Mouse (Mus musculus): ENCODE results near the gene Itga5. TPM values are rescaled to one million over a fixed set of nuclear protein-coding genes. Genes with fewer than 3 reads are reported as not detected.
A peak's percentile ranks its signal among the peaks of the same experiment; 100 is the strongest.

Itga5 gene
- polyA plus RNA-seq, 1 experiment from 2014 or later, result 48.6 TPM

DNA sequence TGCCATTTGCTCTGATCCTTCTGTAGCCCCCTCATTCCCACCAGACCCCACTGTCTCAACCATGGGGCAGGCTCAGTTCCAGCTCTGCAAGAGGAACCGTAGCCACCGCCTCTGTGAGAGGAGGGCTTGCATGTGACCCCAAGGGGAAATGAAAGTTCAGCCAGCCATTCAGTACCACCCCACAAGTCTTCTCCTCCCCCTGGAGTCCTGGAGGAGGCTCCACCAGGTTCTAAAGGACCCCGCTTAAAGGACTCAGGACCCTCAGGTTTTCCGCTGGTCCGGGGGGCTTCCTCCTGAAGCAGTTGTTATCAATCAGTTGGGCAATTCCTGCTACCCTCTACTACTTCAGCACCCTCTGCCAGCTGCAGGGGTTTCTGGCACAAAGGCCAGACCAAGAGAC is 32.8 kb downstream of the Itga5 start:
- TF ChIP-seq CTCF (IDR thresholded peaks at IDR 0.05), result no peak
- in situ Hi-C loops (cut with MboI; ENCODE audit: low pct_unique_long_range_greater_than_20kb), result no loop called here
- ATAC-seq (no peak), DNase-seq (ENCODE audit: low read depth, low spot score) (no peak)
- H3K27me3 ChIP-seq, result no peaks in the 10 kb centered on the region
- ChIA-PET CTCF (interaction anchor here (3.4 kb wide), 1 partner anchor 10 kb away, joined by 15 read pairs; no protein-coding TSS in a partner anchor), POLR2A (no interaction called here)

DNA sequence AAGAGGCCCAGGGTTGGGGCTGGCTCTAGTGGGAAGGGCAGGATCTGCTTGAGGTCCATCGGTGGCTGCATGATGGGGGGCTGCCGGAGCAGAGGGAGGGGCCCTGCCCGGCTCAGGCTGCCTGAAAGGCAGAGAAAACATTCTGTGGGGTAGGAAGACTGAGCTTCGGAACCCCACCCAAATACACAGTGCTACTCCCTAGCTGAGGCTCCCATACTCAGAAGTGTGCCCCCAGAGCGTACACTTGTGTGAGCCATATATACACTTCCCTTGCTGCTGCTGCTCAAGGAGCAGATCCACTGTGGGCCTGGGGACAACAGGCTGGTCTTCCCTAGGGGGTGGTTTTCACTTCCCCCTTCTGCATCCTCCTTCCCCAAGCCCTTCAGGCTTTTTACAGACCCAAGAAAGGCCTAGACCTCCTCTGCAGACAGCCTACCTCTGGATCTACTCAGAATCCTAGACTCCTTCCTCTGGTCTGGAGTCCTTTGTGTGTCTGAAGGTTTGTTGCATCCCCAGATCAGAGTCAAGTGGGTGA is 33.4 kb downstream of the Itga5 start:
- no peak for TF ChIP-seq CTCF (IDR thresholded peaks at IDR 0.05)
- no peaks in the 10 kb centered on the region for H3K27me3 ChIP-seq
- in situ Hi-C loops (cut with MboI; ENCODE audit: low pct_unique_long_range_greater_than_20kb), result no loop called here
- ATAC-seq (no peak), DNase-seq (ENCODE audit: low read depth, low spot score) (no peak)
- CTCF ChIA-PET, result interaction anchor here (3.4 kb wide), 1 partner anchor 9 kb away, joined by 15 read pairs; no protein-coding TSS in a partner anchor
- POLR2A ChIA-PET, result no interaction called here

DNA sequence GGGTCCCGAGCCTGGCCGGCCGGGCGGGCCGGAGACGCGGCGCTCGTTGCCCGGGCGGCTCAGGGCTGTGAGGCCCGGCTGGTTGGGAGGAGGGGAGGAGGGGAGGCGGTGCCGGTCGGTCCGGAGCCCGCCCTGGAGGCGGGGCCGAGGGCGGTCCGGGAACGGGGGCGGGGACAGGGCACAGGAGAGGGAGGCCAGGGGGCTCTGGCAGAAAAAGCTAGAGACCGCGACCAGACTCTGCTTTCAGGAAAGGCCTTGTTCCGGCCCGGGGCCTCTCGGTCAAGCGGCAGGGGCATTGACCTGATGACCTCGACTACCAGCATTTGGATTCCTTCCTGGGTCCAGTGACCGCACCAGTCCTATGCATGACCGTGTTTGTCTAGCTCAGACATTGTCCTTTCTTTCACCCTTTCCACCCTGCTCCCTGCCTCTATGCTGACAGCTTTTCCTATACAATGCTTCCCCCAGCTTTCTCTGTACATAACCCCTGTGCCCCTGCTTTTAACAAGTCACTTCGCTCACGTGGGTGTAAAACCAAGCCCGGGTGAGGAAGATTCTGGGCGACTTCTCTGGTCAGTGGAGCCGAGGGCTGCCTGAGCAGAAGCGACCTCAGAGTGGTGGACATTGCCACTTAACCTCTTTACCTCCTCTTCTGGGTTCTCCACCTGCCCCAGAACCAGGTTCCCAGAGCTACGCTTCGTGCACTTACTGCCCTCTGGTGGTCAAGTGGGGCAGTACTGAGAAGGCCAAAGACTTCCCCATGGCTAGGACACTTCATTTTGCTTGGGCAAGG is 42.9 kb downstream of the Itga5 start:
- ChIA-PET CTCF (interaction anchor here (0.6 to 3.0 kb wide), 27 partner anchors 8 to 170 kb away, joined by 3 to 22 read pairs (median 4); partner anchors contain the start of genes Gpr84 and Zfp385a), POLR2A (interaction anchor here (0.7 kb wide), 1 partner anchor 84 kb away, joined by 3 read pairs; the partner anchor contains the start of genes Cbx5 and Hnrnpa1)
- ATAC-seq (peak; percentile 92), DNase-seq (ENCODE audit: low read depth, low spot score) (peak; percentile 13)
- no peak for TF ChIP-seq CTCF (IDR thresholded peaks at IDR 0.05)
- in situ Hi-C loops (cut with MboI; ENCODE audit: low pct_unique_long_range_greater_than_20kb), result no loop called here
- no peaks in the 10 kb centered on the region for H3K27me3 ChIP-seq

DNA sequence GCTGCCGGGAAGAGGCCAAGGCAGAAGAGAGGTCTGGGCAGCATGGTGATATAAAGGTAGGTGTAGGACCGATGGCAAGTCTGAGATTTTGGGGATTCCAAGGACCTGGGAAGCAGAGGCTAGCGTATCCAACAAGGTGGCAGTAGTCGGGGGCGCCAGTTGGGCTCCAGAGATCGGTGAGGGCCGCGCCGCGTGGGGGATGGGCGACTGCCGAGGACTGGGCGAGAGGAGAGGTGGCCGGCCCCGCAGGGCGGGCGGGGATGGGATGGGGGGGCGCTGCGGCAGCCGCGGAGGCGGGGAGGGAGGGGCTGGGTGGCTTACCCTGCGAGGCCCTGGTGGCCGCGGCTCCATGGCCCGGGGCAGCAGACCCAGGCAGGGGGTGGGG is 43.5 kb downstream of the Itga5 start:
- ChIA-PET CTCF (interaction anchor here (0.8 to 3.0 kb wide), 17 partner anchors 8 to 142 kb away, joined by 3 to 22 read pairs (median 5); partner anchors contain the start of genes Gpr84 and Zfp385a), POLR2A (interaction anchor here (0.7 kb wide), 1 partner anchor 83 kb away, joined by 3 read pairs; the partner anchor contains the start of genes Cbx5 and Hnrnpa1)
- no peaks in the 10 kb centered on the region for H3K27me3 ChIP-seq
- DNase-seq (ENCODE audit: low read depth, low spot score) (no peak), ATAC-seq (peak; percentile 28)
- no peak for TF ChIP-seq CTCF (IDR thresholded peaks at IDR 0.05)
- in situ Hi-C loops (cut with MboI; ENCODE audit: low pct_unique_long_range_greater_than_20kb), result no loop called here

DNA sequence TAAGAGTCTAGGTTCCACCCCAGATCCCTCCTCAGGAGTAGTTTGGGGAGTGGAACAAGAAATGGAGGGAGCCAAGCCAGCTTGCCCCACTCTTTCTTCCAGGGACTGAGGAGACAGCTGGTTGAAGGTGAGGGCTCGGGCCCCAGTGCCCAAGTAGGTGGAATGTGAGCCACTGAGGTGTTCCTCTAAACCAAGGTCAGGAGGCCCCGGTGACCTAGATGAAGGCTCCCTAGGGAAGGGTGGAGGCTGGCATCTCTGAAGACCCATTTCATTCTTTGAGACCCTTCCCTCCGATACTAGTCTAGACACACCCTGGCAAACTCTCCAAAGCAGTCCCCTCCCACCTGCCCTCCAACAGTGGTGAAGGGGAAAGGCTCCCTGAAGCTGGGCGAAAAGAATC is 44.2 kb downstream of the Itga5 start:
- ChIA-PET POLR2A (no interaction called here), CTCF (interaction anchor here (3.0 kb wide), 1 partner anchor 19 kb away, joined by 22 read pairs; the partner anchor contains the start of gene Zfp385a)
- no peak for TF ChIP-seq CTCF (IDR thresholded peaks at IDR 0.05)

DNA sequence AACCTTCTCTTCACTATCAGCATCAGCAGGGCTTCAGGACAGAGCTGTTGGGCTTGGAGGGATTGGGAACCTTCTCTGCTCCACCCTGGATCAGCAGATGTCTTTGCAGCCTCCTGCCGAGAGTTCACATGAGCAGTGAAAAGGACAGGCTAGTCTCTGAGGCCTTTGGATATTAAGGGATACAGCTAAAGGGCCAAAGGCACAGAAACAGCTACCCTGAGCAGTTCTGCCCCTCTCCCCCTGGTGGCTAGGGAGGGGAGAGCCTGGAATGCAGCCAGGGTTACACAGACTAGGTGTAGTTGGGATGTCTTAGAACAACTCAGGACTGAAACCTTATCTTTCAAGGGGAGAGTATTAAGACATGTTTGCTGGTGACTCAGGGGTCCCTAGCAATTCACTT is 45.5 kb downstream of the Itga5 start:
- DNase-seq (ENCODE audit: low read depth, low spot score) (no peak), ATAC-seq (no peak)
- no peak for TF ChIP-seq CTCF (IDR thresholded peaks at IDR 0.05)
- H3K27me3 ChIP-seq, result no peaks in the 10 kb centered on the region
- ChIA-PET CTCF (interaction anchor here (0.7 to 1.4 kb wide), 4 partner anchors 10 to 143 kb away, joined by 3 to 6 read pairs (median 4); partner anchors contain the start of gene Gpr84), POLR2A (no interaction called here)
- in situ Hi-C loops (cut with MboI; ENCODE audit: low pct_unique_long_range_greater_than_20kb), result no loop called here

More for the DNA sequence above, 44.2 kb downstream of the Itga5 start:
- in situ Hi-C loops (cut with MboI; ENCODE audit: low pct_unique_long_range_greater_than_20kb), result no loop called here
- no peaks in the 10 kb centered on the region for H3K27me3 ChIP-seq
- no peak for ATAC-seq
- no peak for DNase-seq (ENCODE audit: low read depth, low spot score)

DNA sequence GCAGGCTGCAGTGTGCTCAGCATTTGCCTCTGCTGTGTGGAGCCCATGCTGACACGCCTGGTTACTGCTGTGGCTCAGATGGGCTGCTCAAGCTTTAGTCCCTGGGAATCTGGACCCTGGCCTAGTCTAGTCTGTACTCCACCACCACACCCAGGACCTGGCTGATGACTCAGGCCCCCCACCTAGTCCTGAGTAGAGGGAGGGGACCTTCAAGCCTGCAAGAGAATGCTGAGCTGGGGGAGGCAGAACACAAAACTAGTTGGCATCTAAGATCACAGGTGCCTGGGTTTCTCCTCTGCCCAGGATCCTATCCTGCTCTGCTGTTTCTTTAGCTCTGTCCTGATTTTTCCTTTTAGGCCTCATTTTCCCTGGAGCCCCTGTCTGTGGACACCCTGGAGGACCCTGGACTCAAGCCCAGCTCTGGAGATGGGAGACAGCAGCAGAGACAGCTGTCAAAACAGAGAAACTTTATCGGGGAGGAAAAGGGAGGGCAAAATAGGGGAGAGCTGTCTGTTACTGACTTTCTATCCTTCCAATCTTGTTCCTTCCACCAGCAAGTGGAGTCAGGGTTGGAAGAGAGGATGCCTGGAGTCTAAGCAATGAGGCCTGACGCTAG is 48.3 kb downstream of the Itga5 start:
- ATAC-seq, result no peak
- CTCF ChIA-PET, result interaction anchor here (0.6 to 1.2 kb wide), 3 partner anchors 10 to 34 kb away, joined by 3 to 6 read pairs (median 3); no protein-coding TSS in a partner anchor
- H3K27me3 ChIP-seq, result no peaks in the 10 kb centered on the region
- DNase-seq (ENCODE audit: low read depth, low spot score), result peak; percentile 9
- in situ Hi-C loops (cut with MboI; ENCODE audit: low pct_unique_long_range_greater_than_20kb), result loop anchor here (10.0 kb wide), 1 partner anchor 334 kb away; no protein-coding TSS in a partner anchor
- TF ChIP-seq CTCF (IDR thresholded peaks at IDR 0.05), result no peak
- POLR2A ChIA-PET, result interaction anchor here (1.1 kb wide), 1 partner anchor 135 kb away, joined by 3 read pairs; no protein-coding TSS in a partner anchor

DNA sequence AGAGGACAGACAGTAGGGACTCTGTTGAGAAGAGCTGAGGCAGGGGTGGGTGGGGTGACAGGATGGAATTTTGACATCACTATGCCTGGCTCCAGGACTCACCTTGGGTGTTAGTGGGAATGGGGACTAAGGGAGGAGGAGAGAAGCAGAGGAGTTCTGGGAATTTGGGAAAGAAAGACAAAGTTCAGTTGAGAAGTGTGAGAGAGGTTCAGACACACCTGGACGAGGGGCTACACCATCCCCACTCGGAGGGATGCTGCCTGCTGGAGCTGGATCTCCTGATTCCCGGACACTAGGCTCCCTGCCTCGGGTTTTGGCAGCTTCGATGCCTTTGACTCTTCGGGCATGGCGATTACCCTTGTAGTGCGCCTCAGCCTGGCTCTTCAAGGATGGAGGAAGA is 48.8 kb downstream of the Itga5 start:
- in situ Hi-C loops (cut with MboI; ENCODE audit: low pct_unique_long_range_greater_than_20kb), result loop anchor here (10.0 kb wide), 1 partner anchor 333 kb away; no protein-coding TSS in a partner anchor
- ChIA-PET CTCF (interaction anchor here (0.6 to 1.2 kb wide), 3 partner anchors 9 to 33 kb away, joined by 3 to 6 read pairs (median 3); no protein-coding TSS in a partner anchor), POLR2A (interaction anchor here (1.1 kb wide), 1 partner anchor 135 kb away, joined by 3 read pairs; no protein-coding TSS in a partner anchor)
- ATAC-seq, result no peak
- DNase-seq (ENCODE audit: low read depth, low spot score), result no peak
- TF ChIP-seq CTCF (IDR thresholded peaks at IDR 0.05), result no peak
- H3K27me3 ChIP-seq, result no peaks in the 10 kb centered on the region

DNA sequence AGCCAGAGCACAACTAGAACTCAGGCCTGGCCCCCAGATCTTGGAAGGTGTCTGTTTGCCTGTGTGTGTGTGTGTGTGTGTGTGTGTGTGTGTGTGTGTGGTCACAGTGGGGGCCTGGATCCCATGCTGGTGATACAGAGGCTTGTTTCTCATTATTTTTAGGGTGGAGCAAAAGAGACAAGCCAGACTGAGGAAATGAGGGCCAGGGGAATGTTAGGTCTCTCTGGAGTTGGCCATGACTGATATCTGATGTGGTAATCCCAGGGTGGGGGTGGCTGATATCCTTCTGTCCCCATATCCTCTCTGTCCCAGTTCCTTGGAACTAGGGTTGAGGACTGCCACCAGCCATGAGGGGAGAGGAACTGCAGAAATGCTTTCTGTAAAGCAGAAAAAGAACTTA is 49.4 kb downstream of the Itga5 start:
- ATAC-seq (no peak), DNase-seq (ENCODE audit: low read depth, low spot score) (no peak)
- in situ Hi-C loops (cut with MboI; ENCODE audit: low pct_unique_long_range_greater_than_20kb), result loop anchor here (10.0 kb wide), 1 partner anchor 332 kb away; no protein-coding TSS in a partner anchor
- CTCF ChIA-PET, result no interaction called here
- POLR2A ChIA-PET, result no interaction called here
- no peaks in the 10 kb centered on the region for H3K27me3 ChIP-seq
- TF ChIP-seq CTCF (IDR thresholded peaks at IDR 0.05), result no peak

Data from Patski (cell line).